Mouse (Mus musculus) layer of hippocampus, adult 9-11 months (tissue): ENCODE data around the gene Tead2.
A peak's percentile ranks its signal among the peaks of the same experiment; 100 is the strongest.

Source experiments
- DNase-seq: peaks from one replicate; pipeline ENCODE4 v3.0.0; 2022

Gene Tead2

DNA sequence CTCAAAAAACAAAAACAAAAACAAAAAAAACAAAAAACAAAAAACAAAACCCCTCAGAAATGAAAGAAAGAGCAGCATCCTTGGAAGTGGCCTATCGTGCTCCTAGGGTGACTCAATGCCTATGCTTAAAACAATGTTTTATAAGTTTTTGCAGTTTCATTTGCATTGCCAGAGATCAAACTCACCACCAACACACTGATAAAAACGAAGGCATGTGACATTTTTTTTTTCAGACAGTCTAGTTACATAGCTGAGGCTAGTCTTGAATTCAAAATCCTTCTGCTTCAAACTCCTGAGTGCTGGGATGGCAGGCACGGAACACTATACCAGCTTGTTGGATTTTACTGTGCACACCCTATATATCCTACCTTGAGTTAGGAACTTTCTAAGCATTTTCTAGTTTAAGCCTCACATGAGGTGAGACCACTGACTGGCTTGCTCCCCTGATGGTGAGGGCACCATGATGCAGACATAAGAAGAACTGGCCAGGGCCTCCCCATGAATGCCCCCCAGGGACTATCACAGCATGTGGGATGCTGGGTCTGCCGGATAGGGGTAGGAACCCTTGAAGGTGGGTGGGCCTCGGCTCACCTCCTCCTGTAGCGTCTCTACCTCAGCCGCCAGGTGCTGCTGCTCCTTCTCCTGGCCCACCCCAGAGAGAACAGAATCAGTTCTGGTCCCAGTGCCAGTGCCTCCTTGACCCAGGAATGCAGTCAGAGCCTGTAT, 22.8 kb upstream of the Tead2 start:
- no peak for DNase-seq

- no peak for DNase-seq
These were observed 22.1 kb upstream of the Tead2 start for GRCm38 (mm10) chr7:45193406-45193805.

DNA sequence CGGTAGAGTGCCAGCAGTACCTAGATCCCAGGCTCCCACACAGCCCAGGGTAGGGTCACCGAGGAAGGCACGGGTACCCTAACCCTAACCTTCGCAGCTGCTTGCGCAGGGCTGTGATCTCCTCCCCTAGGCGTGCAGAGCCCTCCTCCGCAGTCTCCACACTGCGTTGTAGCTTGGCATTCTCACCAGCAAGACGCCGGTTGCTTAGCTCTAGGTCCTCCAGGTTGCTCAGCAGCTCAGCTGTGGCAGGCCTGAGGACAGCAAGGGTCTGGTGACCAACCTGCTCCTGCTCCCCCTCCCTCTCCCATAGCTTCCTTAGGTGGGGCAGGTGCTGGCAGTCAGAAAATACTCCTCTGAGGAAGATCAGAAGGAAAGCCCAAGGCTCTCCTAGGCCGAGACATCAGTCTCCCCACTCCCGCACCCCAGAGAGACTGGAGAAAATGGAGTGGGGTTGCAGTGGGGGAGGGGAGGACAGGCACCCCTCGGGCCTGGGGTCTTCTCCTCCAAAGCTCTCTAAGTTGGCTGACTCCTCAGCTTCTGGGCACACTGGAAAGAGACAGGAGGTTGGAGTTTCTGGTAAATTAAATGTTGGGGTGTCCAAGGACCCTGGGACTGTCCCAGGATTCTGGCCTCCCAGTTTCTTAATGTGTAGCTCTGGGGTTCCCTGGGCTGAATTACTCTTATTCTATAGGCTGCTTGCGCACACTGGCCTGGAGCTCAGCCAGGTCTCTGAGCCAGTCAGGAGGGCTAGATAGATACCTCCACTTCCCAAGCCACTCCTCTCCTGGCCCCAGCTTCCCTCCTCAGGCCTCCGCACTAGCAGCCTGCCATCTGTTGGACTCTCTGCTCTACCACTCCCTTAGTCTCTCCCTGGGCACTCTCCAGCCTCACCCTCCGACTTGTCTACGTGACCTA, 21.4 kb upstream of the Tead2 start:
- DNase-seq = no peak

GRCm38 (mm10) chr7:45195341-45196175, 20.0 kb upstream of the Tead2 start:
- no peak for DNase-seq

- DNase-seq = no peak
These were observed 19.4 kb upstream of the Tead2 start for GRCm38 (mm10) chr7:45196176-45196535.

- no peak for DNase-seq
These were observed 18.6 kb upstream of the Tead2 start for GRCm38 (mm10) chr7:45196994-45197393.

DNA sequence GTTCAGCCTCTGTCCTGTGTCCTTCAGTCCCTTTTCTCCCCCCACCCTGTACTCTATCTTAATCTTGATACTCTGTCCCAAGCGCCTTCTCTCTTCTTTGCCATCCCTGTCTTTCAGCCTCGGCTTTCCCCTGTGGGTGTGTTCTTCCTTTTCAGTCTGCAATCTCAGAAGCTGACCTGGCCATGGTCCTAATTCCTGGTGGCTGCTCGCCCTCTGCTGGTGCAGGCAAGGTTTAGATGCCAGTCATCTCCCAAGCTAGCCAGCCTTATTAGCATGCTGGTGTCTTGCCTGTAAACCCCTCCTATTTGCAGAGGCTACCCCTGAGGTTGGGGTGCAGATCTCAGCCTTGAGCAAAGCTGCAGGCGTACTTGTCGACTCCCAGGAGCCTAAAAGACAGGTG, 17.1 kb upstream of the Tead2 start:
- peak; percentile 75 for DNase-seq

- DNase-seq = peak; percentile 47
These were observed 16.6 kb upstream of the Tead2 start for GRCm38 (mm10) chr7:45198961-45199360.

DNA sequence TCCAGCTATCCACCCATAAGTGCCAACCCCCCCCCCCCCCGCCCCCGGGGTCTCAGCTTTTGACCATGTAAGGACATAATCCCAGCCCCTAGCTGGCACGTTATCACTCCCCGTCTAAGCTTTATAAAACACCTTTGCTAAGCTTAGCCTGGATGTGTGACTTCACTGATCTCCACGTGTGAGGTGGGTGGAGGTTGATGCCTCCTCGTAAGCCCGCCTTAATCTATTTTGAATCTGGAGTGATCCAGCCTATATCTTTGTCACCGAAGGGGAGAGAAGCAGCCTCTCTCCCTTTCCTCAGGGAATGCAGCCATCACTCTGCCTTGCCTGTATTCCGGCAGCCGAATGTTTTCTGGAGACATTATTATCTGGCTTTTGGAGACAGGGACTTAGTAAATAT, 12.9 kb upstream of the Tead2 start:
- DNase-seq = no peak

DNA sequence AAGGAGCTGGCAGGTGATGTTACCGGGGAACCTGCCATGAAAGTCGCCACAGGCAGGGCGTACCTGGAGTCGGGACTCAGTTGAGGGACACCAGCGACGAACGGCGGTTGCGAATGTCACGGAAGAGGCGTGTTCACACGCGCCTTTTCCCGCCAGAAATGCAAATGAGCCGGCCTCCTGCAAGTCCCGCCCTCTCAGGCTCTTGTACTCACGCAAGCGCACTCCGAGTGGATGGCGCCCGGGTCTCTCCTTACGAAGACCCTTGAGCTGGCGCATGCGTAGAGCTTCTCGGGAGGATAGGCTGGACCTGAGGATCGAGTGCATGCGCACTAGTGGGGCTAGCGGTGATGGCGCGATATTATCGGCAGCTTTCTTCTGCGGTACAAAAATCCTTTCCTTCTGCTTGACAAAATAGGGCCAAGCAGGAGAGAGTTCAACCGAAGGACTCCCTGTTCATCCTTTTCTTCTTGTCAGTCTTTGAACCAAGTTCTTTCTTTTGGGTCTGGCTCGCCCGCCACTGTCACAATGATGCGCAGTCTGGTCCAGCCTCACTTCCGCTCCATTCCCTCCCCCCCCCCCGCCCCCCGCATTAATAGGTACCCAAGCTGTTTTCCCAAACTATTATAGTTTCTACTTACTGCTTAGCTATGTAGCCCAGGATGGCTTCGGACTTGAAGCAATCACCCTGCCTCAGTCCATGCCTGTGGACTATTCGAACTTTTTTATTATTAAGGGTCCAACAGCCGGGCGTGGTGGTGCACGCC, 11.0 kb upstream of the Tead2 start, which contains the start of gene Ccdc155:
TSS of gene Ccdc155 (minus strand) at position 513 of the 764 bp plus-strand sequence.
- DNase-seq = peak; percentile 96

DNA sequence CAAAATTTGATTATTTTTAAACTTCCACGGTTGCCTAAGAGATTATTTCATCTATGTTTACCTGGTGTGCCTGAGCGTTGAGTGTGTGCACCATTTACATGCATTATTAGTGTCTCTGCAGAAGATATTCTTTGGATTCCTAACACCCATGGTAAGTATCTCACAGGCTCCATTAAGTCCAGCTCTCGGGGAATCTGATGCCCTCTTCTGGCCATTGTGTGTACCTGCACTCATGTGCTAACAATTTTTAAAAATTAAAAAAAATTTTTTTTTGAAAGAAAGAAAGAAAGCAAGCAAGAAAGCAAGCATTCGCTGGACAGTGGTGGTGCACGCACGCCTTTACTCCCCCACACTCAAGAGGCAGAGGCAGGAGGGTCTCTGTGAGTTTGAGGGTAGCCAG, 7.3 kb upstream of the Tead2 start:
- no peak for DNase-seq

DNA sequence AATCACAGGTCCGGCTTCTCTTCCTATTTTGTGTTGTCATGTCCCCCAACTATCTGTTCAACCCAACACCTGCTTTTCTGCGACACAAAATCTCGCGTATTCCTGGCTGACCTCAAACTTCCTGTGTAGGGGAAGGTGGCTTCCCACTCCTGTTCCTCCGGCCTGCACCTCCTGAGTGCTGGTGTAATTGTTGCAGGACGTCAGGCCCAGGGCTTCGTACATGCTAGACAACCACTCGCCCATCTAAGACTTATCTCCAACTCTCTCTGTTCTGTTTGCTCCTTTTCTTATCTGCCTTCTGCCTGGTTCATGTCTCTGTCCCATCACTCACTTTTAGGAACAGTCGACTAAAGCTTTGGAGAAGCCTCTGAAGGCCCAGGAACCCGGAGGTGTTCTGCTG, 4.5 kb upstream of the Tead2 start:
- DNase-seq = no peak

GRCm38 (mm10) chr7:45211851-45212251, 3.7 kb upstream of the Tead2 start, which contains the start of gene Dkkl1:
Dkkl1 (minus strand) TSS chr7:45212147.
- no peak for DNase-seq

DNA sequence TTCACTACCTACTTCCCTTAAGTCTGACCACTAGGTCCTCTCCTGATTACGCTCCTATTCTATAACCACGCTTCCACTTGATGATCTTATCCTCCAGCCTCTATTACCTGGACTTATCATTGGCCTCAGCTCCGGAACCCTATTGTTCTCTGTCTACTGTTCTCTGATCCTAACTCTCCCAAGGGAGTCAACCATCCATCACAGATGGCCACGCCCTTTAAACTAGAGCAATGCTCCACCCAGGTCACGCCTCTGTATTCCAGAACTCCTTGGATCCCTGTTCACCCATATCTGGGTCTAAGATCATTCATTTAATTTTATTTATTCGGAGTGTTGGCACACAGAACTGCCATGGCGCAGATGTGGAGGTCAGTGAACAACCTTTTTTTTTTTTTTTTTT, 3.2 kb upstream of the Tead2 start:
- DNase-seq = no peak

- no peak for DNase-seq
These were observed 1.8 kb upstream of the Tead2 start for GRCm38 (mm10) chr7:45213708-45214107.

GRCm38 (mm10) chr7:45216442-45217183, 1.1 kb downstream of the Tead2 start:
- DNase-seq = no peak

DNA sequence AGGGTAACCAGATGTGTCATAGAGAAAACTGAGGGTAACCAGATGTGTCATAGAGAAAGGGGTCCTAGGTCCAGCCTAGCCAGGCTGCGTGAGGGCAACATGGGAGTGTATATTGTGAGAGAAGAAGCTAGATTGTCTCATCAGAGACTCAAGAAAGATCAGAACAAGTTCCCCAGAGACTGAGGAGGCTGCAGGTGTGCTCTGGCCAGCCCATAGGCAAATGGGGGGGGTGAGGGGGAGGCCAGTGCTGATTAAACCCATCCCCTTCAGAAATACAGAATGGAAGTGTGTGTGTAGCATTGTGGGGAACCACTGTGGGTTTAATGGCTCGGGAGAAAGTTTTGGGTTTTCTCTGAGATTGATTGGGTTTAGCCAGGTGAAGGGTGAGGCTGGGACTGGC, 6.1 kb downstream of the Tead2 start:
- DNase-seq = no peak

GRCm38 (mm10) chr7:45224826-45225225, 9.3 kb downstream of the Tead2 start:
- DNase-seq = no peak

DNA sequence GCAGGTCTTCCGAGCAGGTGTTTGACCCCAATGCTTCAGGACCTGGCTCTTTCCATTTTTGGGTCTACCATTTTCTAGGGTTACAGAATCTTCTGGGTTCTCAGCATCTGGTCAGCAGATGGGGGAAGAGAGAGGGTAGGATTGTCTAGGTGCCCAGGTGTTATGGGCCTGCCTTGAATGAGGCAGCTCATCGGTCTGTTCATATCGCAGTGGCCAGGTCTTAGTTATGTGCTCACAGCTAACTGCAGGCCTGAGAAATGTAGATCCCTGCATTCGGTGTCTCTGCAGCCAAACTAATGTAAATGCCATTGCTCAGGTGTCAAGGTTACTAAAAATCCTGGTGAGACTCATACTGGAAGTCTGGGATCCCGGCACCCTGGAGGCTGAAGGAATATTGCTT, 10.9 kb downstream of the Tead2 start:
- DNase-seq = no peak

DNA sequence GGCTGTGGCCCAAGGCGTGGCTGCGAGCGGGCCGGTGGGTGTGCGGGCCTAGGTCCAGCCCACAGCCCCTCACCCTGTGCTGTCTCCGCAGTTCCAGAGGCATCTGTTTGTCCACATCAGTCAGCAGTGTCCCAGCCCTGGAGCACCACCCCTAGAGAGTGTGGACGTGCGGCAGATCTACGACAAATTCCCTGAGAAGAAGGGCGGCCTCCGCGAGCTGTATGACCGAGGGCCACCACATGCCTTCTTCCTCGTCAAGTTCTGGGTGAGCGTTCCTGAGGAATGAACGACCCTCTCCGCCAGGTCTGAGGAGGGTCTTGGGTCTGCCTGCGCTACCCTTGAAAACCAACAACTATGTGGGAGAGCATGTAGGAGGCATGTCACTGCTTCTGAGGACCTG, 13.0 kb downstream of the Tead2 start:
- DNase-seq = no peak

DNA sequence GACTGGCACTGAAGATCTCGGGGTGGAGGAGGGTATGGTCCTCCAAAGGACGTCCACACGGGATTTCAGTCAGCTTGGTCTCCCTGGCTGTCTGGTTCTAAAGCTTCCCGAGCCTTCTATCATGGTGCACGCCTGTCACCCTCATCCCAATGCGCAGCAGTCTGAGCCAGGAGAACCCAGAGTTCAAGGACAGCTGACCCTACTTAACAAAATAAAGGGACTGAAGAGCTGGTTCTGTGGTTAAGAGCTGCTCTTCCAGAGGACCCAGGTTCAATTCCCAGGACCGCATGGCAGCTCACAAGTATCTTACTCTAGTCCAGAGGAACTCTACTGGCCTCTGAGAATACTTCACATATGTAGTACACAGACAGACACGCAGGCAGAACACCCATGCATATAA, 13.5 kb downstream of the Tead2 start:
- no peak for DNase-seq
